Mouse (Mus musculus): ENCODE measurements around the gene Iffo1.

Gene Iffo1

GRCm38 (mm10) chr6:125156903-125157614, 12.0 kb downstream of the Iffo1 start:
- in situ Hi-C loops (cut with MboI; ENCODE audit: low pct_unique_long_range_greater_than_20kb in 1 of 2, low sequenced_read_pairs in 2 of 2, unreplicated experiment in 1 of 2), result no loop called here

- in situ Hi-C loops (cut with MboI; ENCODE audit: low pct_unique_long_range_greater_than_20kb in 1 of 2, low sequenced_read_pairs in 2 of 2, unreplicated experiment in 1 of 2), result no loop called here
Measured at GRCm38 (mm10) chr6:125158944-125159492, 14.0 kb downstream of the Iffo1 start.

GRCm38 (mm10) chr6:125159773-125160557, 14.9 kb downstream of the Iffo1 start:
- in situ Hi-C loops (cut with MboI; ENCODE audit: low pct_unique_long_range_greater_than_20kb in 1 of 2, low sequenced_read_pairs in 2 of 2, unreplicated experiment in 1 of 2), result loop anchor here in 1 of 2 experiments (5.0 kb wide), 1 partner anchor 112 kb away; no protein-coding TSS in a partner anchor

GRCm38 (mm10) chr6:125160558-125160853, 15.5 kb downstream of the Iffo1 start:
- in situ Hi-C loops (cut with MboI; ENCODE audit: low pct_unique_long_range_greater_than_20kb in 1 of 2, low sequenced_read_pairs in 2 of 2, unreplicated experiment in 1 of 2), result loop anchor here in 1 of 2 experiments (5.0 kb wide), 1 partner anchor 112 kb away; no protein-coding TSS in a partner anchor

- in situ Hi-C loops (cut with MboI; ENCODE audit: low pct_unique_long_range_greater_than_20kb in 1 of 2, low sequenced_read_pairs in 2 of 2, unreplicated experiment in 1 of 2), result loop anchor here in 1 of 2 experiments (5.0 kb wide), 1 partner anchor 111 kb away; no protein-coding TSS in a partner anchor
Measured at GRCm38 (mm10) chr6:125160854-125161760, 16.1 kb downstream of the Iffo1 start.

GRCm38 (mm10) chr6:125161971-125162370, 16.9 kb downstream of the Iffo1 start:
- in situ Hi-C loops (cut with MboI; ENCODE audit: low pct_unique_long_range_greater_than_20kb in 1 of 2, low sequenced_read_pairs in 2 of 2, unreplicated experiment in 1 of 2), result loop anchor here in 1 of 2 experiments (5.0 kb wide), 1 partner anchor 110 kb away; no protein-coding TSS in a partner anchor

GRCm38 (mm10) chr6:125162615-125163305, 17.7 kb downstream of the Iffo1 start:
- in situ Hi-C loops (cut with MboI; ENCODE audit: low pct_unique_long_range_greater_than_20kb in 1 of 2, low sequenced_read_pairs in 2 of 2, unreplicated experiment in 1 of 2), result loop anchor here in 1 of 2 experiments (5.0 kb wide), 1 partner anchor 110 kb away; no protein-coding TSS in a partner anchor

- in situ Hi-C loops (cut with MboI; ENCODE audit: low pct_unique_long_range_greater_than_20kb in 1 of 2, low sequenced_read_pairs in 2 of 2, unreplicated experiment in 1 of 2), result loop anchor here in 1 of 2 experiments (5.0 kb wide), 1 partner anchor 108 kb away; no protein-coding TSS in a partner anchor
Measured at GRCm38 (mm10) chr6:125163801-125164657, 19.0 kb downstream of the Iffo1 start.

- in situ Hi-C loops (cut with MboI; ENCODE audit: low pct_unique_long_range_greater_than_20kb in 1 of 2, low sequenced_read_pairs in 2 of 2, unreplicated experiment in 1 of 2), result loop anchor here in 1 of 2 experiments (5.0 kb wide), 1 partner anchor 108 kb away; no protein-coding TSS in a partner anchor
Measured at GRCm38 (mm10) chr6:125164672-125165327, 19.8 kb downstream of the Iffo1 start.

GRCm38 (mm10) chr6:125165328-125165891, 20.4 kb downstream of the Iffo1 start:
- in situ Hi-C loops (cut with MboI; ENCODE audit: low pct_unique_long_range_greater_than_20kb in 1 of 2, low sequenced_read_pairs in 2 of 2, unreplicated experiment in 1 of 2), result no loop called here

- in situ Hi-C loops (cut with MboI; ENCODE audit: low pct_unique_long_range_greater_than_20kb in 1 of 2, low sequenced_read_pairs in 2 of 2, unreplicated experiment in 1 of 2), result no loop called here
Measured at GRCm38 (mm10) chr6:125166051-125166751, 21.2 kb downstream of the Iffo1 start, which contains the start of gene Gapdh. Gene Gapdh, minus strand, starts transcription at chr6:125166467.

- in situ Hi-C loops (cut with MboI; ENCODE audit: low pct_unique_long_range_greater_than_20kb in 1 of 2, low sequenced_read_pairs in 2 of 2, unreplicated experiment in 1 of 2), result no loop called here
Measured at GRCm38 (mm10) chr6:125166861-125167650, 22.0 kb downstream of the Iffo1 start.

- in situ Hi-C loops (cut with MboI; ENCODE audit: low pct_unique_long_range_greater_than_20kb in 1 of 2, low sequenced_read_pairs in 2 of 2, unreplicated experiment in 1 of 2), result no loop called here
Measured at GRCm38 (mm10) chr6:125168086-125168485, 23.0 kb downstream of the Iffo1 start.

- in situ Hi-C loops (cut with MboI; ENCODE audit: low pct_unique_long_range_greater_than_20kb in 1 of 2, low sequenced_read_pairs in 2 of 2, unreplicated experiment in 1 of 2), result loop anchor here in 1 of 2 experiments (5.0 kb wide), 1 partner anchor 48 kb away; no protein-coding TSS in a partner anchor
Measured at GRCm38 (mm10) chr6:125170194-125170593, 25.2 kb downstream of the Iffo1 start.
